Mouse (Mus musculus) kidney, postnatal 25 days (tissue): ENCODE measurements around the gene Fam83e.
A peak's percentile ranks its signal among the peaks of the same experiment; 100 is the strongest.

Experiments used
- DNase-seq, 2 experiments: peaks; one replicate each; pipeline ENCODE4 v3.0.0; 2021; ENCODE audit warnings: mixed read lengths in 2 of 2

Fam83e gene

GRCm38 (mm10) chr7:45702316-45702715, 18.7 kb upstream of the Fam83e start:
- DNase-seq, result peak in 1 of 2 experiments; percentile 46

GRCm38 (mm10) chr7:45702809-45703520, 18.0 kb upstream of the Fam83e start:
- peak in 1 of 2 experiments; percentile 49 for DNase-seq

- DNase-seq, result peak in 1 of 2 experiments; percentile 68
These were observed 17.4 kb upstream of the Fam83e start for GRCm38 (mm10) chr7:45703521-45704033.

GRCm38 (mm10) chr7:45704046-45704559, 16.9 kb upstream of the Fam83e start:
- DNase-seq, result peak; percentile 66 to 86

DNA sequence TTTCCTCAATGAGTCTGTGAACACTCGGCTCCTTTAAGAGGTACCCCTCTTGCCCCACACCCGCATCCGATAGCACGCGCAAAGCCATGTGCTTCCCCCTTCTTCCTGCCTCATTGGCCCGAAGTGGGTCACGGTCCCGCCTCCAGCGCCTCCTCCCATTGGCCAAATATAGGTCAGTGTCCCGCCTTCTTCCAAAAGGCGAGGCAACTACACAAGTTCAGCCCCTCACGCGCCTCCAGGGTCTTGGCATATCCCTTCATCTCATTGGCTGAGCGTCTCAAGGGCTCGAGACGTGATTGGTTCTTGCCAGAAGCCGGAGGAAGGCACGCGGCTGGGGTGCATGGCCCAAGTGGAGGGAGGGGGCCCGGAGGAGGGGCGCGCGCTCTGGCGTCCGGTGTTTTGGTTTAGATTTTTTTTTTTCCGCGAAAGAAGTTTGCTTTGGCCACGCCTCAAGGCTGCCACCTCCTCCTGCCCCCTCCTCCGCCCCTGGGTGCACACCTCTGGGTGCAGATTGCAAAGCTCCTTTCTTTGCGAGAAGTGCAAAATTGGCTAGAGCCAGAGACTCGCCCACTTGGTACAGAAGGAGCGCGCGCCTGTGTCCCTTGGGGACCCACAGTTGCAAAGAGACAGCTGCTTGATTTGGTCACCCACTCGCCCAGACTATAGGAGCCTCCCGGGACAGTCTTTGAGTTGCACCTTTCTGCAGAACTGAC, 16.1 kb upstream of the Fam83e start, which contains the start of gene Dbp:
Dbp (plus strand) TSS at position 359 of the 713 bp plus-strand sequence.
- peak; percentile 99 to 100 for DNase-seq

DNA sequence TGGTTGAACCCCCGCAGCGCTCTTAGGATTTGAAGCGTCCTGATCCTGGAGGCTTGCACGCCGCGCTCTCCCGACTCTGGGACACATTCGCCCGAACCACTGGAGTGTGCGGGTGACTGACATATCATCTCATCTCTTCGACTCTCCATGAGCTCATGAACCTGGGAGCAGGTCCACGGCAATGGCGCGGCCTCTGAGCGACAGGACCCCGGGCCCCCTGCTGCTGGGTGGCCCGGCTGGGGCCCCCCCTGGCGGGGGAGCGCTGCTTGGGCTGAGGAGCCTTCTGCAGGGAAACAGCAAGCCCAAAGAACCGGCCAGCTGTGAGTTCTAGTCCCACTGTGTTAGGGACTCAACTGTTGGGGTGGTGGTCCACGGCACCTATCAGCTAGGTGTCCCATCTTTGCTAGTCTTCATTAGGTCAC, 15.6 kb upstream of the Fam83e start:
- no peak for DNase-seq

GRCm38 (mm10) chr7:45705873-45706281, 15.1 kb upstream of the Fam83e start:
- DNase-seq, result peak; percentile 85 to 98

- peak; percentile 86 to 96 for DNase-seq
These were observed 14.2 kb upstream of the Fam83e start for GRCm38 (mm10) chr7:45706721-45707241.

- peak; percentile 99 for DNase-seq
These were observed 13.5 kb upstream of the Fam83e start for GRCm38 (mm10) chr7:45707375-45707967.

DNA sequence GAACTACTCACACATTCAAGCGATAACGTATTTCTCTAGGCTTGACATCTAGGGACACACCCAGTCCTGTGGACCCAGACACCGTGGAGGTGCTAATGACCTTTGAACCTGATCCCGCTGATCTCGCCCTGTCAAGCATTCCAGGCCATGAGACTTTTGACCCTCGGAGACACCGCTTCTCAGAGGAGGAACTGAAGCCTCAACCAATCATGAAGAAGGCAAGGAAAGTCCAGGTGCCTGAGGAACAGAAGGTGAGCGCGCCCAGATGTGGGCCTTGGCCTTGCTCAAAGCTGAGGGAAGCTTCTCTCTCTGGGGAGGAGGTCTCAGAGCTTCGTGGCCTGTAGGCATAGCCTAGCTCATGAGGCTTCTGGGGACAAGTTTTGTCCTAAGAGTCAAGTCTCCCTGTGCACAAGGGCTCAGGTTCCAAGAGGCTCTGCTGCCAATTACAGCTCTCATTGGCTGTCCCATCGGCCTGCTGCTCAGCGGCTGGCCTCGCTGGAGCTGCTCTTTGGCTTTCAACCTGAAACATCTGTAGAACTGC, 12.7 kb upstream of the Fam83e start:
- peak; percentile 77 to 93 for DNase-seq

DNA sequence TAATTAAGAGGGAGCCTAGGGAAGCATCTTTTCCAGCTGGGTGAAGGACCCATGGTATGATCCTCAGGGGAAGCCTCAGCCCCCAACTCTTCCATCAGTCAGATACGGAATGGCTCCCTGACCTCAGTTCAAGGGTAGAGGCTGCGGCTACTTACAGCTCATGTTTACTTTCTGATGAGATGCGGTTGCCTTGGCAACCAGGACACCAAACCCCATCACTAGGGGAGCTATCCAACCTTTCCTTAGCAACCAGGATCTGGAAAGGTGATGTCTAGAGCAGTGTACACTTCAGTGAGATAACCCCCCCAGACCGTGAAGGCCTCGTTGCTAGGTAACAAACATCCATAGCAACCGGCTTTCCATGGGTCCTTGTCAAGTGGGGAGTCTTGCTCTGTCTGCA, 12.0 kb upstream of the Fam83e start:
- DNase-seq, result no peak

- peak in 1 of 2 experiments; percentile 64 for DNase-seq
These were observed 11.2 kb upstream of the Fam83e start for GRCm38 (mm10) chr7:45709677-45710355.

DNA sequence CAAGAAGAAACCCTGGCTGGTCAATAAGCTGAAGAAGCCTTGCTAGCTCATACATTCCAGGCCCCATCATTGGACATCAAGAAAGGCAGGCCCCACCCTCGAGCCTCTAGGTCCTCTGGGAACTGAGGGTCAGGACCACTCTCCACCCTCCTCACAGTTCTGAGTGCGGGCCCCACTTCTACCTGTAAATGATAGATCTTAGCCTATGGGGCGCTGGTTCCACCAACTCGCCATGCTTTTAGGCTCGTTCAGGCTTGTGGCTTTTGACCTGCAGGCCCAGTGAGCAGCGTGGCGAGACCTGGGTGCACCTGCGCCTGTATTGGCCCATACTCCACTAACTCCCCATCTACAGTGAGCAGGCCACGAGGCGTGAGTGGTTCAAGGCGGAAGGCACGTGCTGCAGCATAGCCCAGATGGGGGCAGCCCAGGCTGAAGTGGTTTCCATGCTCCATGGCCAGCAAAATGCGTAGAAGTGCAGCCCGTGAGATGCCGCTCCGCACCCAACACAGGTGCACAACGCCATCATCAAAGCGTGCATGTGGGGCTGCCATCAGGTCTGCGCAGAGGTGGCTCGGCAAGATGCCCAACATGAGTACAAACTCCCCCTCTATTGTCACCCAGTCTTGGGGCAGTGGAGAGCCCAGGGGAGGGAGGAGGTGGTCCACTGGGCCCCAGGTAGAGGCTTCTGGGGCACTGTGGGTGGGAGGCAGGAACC, 10.4 kb upstream of the Fam83e start:
- DNase-seq, result peak in 1 of 2 experiments; percentile 73

DNA sequence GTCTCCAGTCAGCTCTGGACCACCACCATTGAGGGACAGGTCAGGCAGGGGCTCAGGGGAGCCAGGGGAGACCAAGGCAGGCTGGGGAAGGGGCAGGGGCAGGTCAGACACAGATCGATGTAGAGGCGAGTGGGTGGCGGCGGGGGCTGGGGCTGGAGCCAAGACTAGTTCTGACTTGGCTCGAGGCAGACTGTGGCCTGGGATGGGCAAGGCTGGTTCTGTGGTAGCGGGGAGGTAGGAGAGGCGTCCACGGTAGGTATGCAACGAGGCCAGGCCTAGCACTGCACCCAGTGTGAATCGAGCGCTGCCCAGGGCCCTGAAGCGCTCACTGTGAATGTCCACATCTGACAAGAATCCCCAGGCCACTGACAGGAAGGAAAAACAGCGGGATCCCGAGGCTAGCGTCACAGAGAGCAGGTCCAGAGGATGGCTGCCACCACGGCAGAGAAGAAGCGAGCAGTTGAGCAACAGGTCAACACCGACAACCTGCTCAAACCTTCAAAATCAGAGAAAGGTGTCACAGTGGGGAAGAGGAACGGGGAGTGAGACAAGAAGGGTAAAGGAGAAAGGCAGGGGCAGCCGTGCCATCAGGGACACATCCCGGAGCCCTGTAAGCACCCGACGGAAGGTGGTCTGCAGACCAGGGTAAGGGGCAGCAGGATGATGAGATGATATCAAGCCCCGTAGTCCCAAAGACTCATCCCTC, 9.5 kb upstream of the Fam83e start:
- peak in 1 of 2 experiments; percentile 63 for DNase-seq

- DNase-seq, result peak; percentile 89 to 95
These were observed 8.8 kb upstream of the Fam83e start for GRCm38 (mm10) chr7:45712022-45712757.

GRCm38 (mm10) chr7:45713396-45713795, 7.6 kb upstream of the Fam83e start:
- peak; percentile 35 to 73 for DNase-seq

DNA sequence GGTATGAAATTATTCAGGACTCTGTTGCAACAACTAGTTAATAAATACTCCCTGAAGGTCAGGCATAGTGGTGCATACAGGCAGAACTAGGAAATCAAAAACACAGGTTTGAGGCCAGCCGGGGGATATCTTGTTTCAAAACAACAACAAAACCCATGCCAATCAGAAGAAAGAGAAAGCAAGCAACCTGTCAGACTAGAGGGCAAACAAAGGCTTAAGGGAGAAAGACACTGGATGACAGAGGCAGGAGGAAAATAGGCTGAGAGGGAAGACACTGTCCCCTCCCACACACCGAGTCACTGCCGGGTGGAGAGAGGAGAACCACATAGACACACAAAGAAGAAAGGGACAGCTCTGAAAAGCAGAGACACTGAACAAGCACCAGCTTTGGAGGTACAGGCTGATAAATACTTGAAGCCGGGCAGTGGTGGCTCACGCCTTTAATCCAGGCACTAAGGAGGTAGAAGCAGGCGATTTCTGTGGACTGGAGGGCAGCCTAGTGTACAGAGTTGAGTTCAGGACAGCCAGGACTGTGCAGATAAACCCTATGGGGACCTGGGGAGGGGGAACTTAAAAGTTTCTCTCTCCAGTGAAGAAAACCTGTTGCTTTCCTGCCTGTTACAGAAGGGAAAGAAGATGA, 7.0 kb upstream of the Fam83e start:
- no peak for DNase-seq

GRCm38 (mm10) chr7:45714630-45715089, 6.4 kb upstream of the Fam83e start:
- DNase-seq, result peak; percentile 69 to 86

DNA sequence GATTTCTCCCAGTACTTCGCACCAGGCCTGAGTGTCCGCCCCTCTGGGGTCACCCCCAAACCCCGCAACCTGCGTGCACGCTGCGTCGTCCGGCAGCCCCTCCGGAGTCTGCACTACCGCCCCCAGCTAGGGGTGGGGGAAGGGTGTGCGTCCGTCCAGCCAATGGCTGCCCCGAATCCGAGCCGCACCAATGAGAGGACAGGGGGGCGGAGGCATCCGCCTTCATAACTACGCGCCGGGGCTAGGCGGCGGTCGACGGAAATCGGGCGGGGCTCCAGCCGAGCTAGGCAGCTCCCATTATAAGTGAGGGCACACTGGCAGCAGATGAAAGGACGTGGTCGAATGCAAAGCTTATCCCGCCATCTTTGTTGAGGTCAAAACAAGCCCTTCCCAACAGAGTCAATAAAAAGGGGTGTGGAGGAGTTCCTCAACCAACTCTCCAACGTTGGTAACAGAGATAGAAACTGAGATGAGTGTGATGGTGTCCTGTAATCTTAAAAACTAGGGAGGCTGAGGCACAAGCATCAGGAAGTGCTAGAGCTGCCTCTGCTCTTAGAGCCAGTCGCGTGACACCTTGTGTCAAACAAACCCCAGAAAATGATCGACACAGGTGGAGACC, 5.8 kb upstream of the Fam83e start, which contains the start of gene Rpl18:
Rpl18 (plus strand) TSS at position 368 of the 619 bp plus-strand sequence.
- peak; percentile 98 to 100 for DNase-seq
